Mouse (Mus musculus) liver, postnatal 0 days (tissue): ENCODE measurements around the gene Olfr77. TPM values are rescaled to one million over a fixed set of nuclear protein-coding genes. Genes with fewer than 3 reads are reported as not detected.

Experiments used
- ATAC-seq: fragments of 200-750 bp; cut with Nextera tagmentation; 2 replicates; pipeline ENCODE4 v1.8.0; 2017; ENCODE audit warnings: mild to moderate bottlenecking, moderate library complexity
- DNase-seq: peaks from one replicate; pipeline ENCODE4 v3.0.0-alpha.2; 2016
- H3K27ac ChIP-seq: fragments of 300-500 bp; sonication (generic); 2 replicates; pipeline ENCODE4 v1.5.1; 2014; ENCODE audit warnings: antibody characterized with exemption, moderate library complexity, mild to moderate bottlenecking, low read depth
- H3K27me3 ChIP-seq: fragments of 300-500 bp; sonication (generic); 2 replicates; pipeline ENCODE4 v1.6.1; 2014; ENCODE audit warnings: low read length, control low read depth, mixed read lengths; ENCODE audit not compliant: insufficient read depth
- H3K36me3 ChIP-seq: fragments of 300-500 bp; sonication (generic); replicated peaks from 2 replicates; pipeline ENCODE4 v1.6.1; 2014; ENCODE audit warnings: mild to moderate bottlenecking, control low read depth, low read length, moderate library complexity, mixed read lengths; ENCODE audit not compliant: insufficient read depth
- H3K4me1 ChIP-seq: fragments of 300-500 bp; sonication (generic); 2 replicates; pipeline ENCODE4 v1.6.1; 2014; ENCODE audit warnings: antibody characterized with exemption, mild to moderate bottlenecking, control low read depth; ENCODE audit not compliant: insufficient read depth
- H3K4me2 ChIP-seq: fragments of 300-500 bp; sonication (generic); 2 replicates; pipeline ENCODE4 v1.6.1; 2014; ENCODE audit warnings: low read depth, mild to moderate bottlenecking, low read length, moderate library complexity, mixed read lengths
- H3K4me3 ChIP-seq: fragments of 300-500 bp; sonication (generic); 2 replicates; pipeline ENCODE4 v1.5.1; 2014; ENCODE audit warnings: low read depth, low read length
- H3K9ac ChIP-seq: fragments of 300-500 bp; sonication (generic); replicated peaks from 2 replicates; pipeline ENCODE4 v1.6.1; 2014; ENCODE audit warnings: mild to moderate bottlenecking, moderate library complexity
- H3K9me3 ChIP-seq: fragments of 300-500 bp; sonication (generic); 2 replicates; pipeline ENCODE4 v1.6.1; 2016; ENCODE audit warnings: mild to moderate bottlenecking, control low read depth, low read length, mixed read lengths
- CTCF ChIP-seq: sonication (generic); IDR thresholded peaks from 2 replicates; pipeline ENCODE4 v1.5.1; 2016; ENCODE audit warnings: antibody characterized with exemption, low read depth
- EP300 ChIP-seq: IDR thresholded peaks from 2 replicates; pipeline ENCODE4 v1.6.1; 2016; ENCODE audit warnings: antibody characterized with exemption, low read depth, mild to moderate bottlenecking
- WGBS: fragments of 180-500 bp; shearing (Covaris S2); extraction: QIAGEN DNeasy Blood & Tissue Kit; methylation state at CpG from one replicate; pipeline ENCODE4 v1.1.7; 2014; ENCODE audit not compliant: insufficient replicate concordance; 5-methylcytosine and 5-hydroxymethylcytosine counted together
- polyA plus RNA-seq: library from polyadenylated mRNA; unstranded; fragments of >200 nt; fragmentation: Nextera tagmentation; extraction: Ambion mirVana; gene quantifications from 2 replicates; pipeline ENCODE4 v1.2.1, GENCODE M21; 2015

The Olfr77 gene
- polyA plus RNA-seq, result 0.23 and 0.26 TPM in 2 replicates

DNA sequence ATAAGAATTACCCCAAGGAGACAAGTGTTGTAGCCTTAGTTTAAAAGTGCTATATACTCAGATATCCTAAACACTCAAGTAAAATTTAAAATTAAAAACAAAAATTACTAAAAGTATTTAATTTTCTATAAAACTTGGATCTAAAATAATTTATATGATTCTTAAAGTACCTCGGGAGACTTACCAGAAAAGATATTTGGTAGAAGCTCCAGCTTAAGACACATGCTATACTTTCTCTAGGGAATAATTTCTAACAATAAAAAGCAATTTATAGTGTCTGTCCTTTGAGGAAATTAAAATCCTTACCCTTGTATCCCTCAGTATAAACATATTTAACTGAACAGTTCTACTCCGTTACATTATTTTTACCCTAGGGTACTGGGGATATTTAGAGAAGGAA lies at the start of gene Olfr77:
TSS of gene Olfr77 (plus strand) at position 301 of the 400 bp plus-strand sequence.
- no peak for TF ChIP-seq EP300
- WGBS, result 76% methylated on average over 2 of the region's 2 CpGs
- H3K9ac ChIP-seq, result no peak within 1 kb of the TSS
- H3K27me3 ChIP-seq, result no peaks in the 10 kb centered on the region
- H3K4me2 ChIP-seq, result no peak within 1 kb of the TSS
- H3K4me3 ChIP-seq, result no peak within 1 kb of the TSS
- H3K9me3 ChIP-seq, result no peaks in the 10 kb centered on the region
- no peak for DNase-seq
- no peak for ATAC-seq
- H3K4me1 ChIP-seq, result no peaks in the 10 kb centered on the region
- H3K36me3 ChIP-seq, result no peaks in the 10 kb centered on the region
- H3K27ac ChIP-seq, result no peak within 1 kb of the TSS

DNA sequence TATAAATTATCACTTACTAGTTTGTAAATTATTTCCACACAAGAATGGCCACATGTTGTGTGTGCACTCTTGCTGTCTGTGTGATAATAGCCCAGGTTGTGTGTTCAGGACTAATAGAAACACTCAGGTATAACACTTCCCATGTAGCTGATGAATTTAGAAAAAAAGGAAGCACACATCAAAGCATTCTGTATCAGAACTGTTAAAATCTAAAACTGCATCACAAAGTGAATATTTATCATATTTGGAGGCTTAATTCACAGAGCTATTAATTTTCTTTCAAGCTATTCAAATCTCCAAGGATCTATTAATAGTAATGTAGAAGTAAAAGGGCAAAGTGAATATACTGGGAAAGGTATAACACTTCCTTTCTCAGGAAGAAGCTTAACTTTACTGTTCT lies 28.8 kb upstream of the Olfr77 start, which contains the start of gene Olfr862:
TSS of gene Olfr862 (minus strand) at position 101 of the 400 bp plus-strand sequence.
- Histone ChIP-seq H3K36me3 (no peaks in the 10 kb centered on the region), H3K4me1 (no peaks in the 10 kb centered on the region), H3K9ac (no peak within 1 kb of the TSS), H3K9me3 (no peaks in the 10 kb centered on the region), H3K27ac (no peak within 1 kb of the TSS), H3K4me2 (no peak within 1 kb of the TSS), H3K4me3 (no peak within 1 kb of the TSS), H3K27me3 (no peaks in the 10 kb centered on the region)
- no peak for ATAC-seq
- no peak for DNase-seq
- TF ChIP-seq CTCF (no peak), EP300 (no peak)

DNA sequence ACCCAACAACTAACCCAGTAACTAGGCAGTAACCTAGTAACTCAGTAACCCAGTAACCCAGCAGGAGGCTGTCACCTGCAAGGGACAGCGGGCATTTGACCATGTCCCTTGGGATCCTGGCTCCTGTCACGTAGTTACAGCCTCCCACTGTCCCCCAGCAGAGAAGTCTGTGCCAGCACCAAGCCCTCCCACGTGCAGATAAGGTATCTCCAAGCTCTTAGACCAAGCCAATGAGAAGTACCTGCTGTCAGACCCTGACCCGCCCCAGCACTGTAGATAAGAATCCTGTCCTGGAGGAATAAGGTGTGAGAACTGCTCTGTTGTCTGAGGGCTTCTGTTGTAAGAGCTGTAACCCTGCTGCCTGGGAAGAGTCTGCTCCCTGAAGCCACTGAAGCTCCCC lies 5.5 kb upstream of the Olfr77 start:
- ATAC-seq, result no peak
- H3K4me3 ChIP-seq, result no peak overlapping the region
- DNase-seq, result no peak
- no peak overlapping the region for H3K9ac ChIP-seq
- H3K27me3 ChIP-seq, result no peaks in the 10 kb centered on the region
- no peak for TF ChIP-seq CTCF
- no peak for TF ChIP-seq EP300
- H3K36me3 ChIP-seq, result no peaks in the 10 kb centered on the region
- H3K4me2 ChIP-seq, result no peak overlapping the region
- 48% methylated on average over 4 of the region's 4 CpGs for WGBS
- no peak overlapping the region for H3K27ac ChIP-seq
- no peaks in the 10 kb centered on the region for H3K9me3 ChIP-seq
- H3K4me1 ChIP-seq, result no peaks in the 10 kb centered on the region

Other genes starting within 250 kb of the Olfr77 start
- not detected in 2 replicates for gene Olfr857, start 207.4 kb upstream of the Olfr77 start, polyA plus RNA-seq
- not detected in 2 replicates for gene Olfr58, start 136.6 kb upstream of the Olfr77 start, polyA plus RNA-seq
- not detected in 2 replicates for gene Olfr859, start 112.0 kb upstream of the Olfr77 start, polyA plus RNA-seq
- not detected in 2 replicates for gene Olfr860, start 67.1 kb upstream of the Olfr77 start, polyA plus RNA-seq
- not detected in 2 replicates for gene Olfr862, start 28.9 kb upstream of the Olfr77 start, polyA plus RNA-seq
- not detected in 2 replicates for gene Olfr866, start 111.2 kb downstream of the Olfr77 start, polyA plus RNA-seq
- gene Olfr867, start 140.7 kb downstream of the Olfr77 start, polyA plus RNA-seq, result not detected in 2 replicates
- not detected in 2 replicates for gene Olfr868, start 181.8 kb downstream of the Olfr77 start, polyA plus RNA-seq
- not detected in 2 replicates for gene Olfr869, start 212.1 kb downstream of the Olfr77 start, polyA plus RNA-seq